In the genomic region with DNA sequence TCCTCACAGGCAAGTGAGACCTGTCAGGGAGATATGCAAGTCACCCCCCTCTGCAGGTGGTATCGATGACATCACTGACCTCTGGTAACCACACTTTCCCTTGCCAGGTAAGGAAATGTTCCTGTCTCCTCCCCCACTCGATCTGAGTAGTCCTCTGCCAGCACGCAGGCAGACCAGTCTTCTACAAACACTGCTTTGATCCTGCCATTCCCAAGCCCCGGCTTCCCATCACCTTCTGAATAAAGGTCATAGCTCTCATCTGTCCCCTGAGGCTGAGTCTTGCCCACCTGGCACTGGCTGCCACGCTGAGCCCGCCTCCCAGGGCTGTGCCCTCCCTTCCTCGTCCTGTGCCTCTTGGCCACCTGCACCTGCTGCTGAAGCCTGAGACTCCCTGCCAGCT, we compare ENCODE assay signal across 12 mouse cellular contexts. TPM values are rescaled to one million over a fixed set of nuclear protein-coding genes. Genes with fewer than 3 reads are reported as not detected.
DNase-seq lines count a peak whose midpoint lies in the region; ATAC-seq and TF ChIP-seq lines count a peak whose summit lies in the region.
"Had no signal": no experiment of that assay in that cellular context is flagged by ENCODE, and none has a peak within 500 bp of the region (broad histone marks: within the 10 kb centered on the region; RNA-seq: fewer than 3 reads in every experiment).

No protein-coding gene starts in this region.

- 33% methylated on average over 7 of the region's 7 CpGs for WGBS in heart, embryonic 14.5 days
- WGBS in heart, adult 2 months, result 46% methylated on average over 7 of the region's 7 CpGs
- 20% methylated on average over 7 of the region's 7 CpGs for WGBS in embryonic facial prominence, embryonic 10.5 days
- WGBS in kidney, postnatal 0 days, result 23% methylated on average over 7 of the region's 7 CpGs
- WGBS in forebrain, postnatal 0 days, result 34% methylated on average over 7 of the region's 7 CpGs

- 0 out of 4 replicates have a peak overlapping the region, but pooled peaks have one; percentile 18 to 60 for H3K27ac ChIP-seq in heart, embryonic 14.5 days (replicated peaks in 1 of 2; ENCODE audit: control insufficient read depth in 1 of 2, insufficient read depth in 1 of 2, low read depth in 2 of 2, low read length in 2 of 2)
- H3K27ac ChIP-seq in heart, adult 2 months, result no peak overlapping the region
- peak overlapping the region; percentile 63; the same call in 1 of the 2 replicates for H3K27ac ChIP-seq in embryonic facial prominence, embryonic 10.5 days (replicated peaks)
- peak overlapping the region; percentile 83 for H3K27ac ChIP-seq in kidney, postnatal 0 days
- H3K27ac ChIP-seq in forebrain, postnatal 0 days (ENCODE audit: low read depth, low read length), result no peak overlapping the region

- H3K9me3 ChIP-seq in heart, embryonic 14.5 days (ENCODE audit: control insufficient read depth, low read length), result no peaks in the 10 kb centered on the region
- H3K9me3 ChIP-seq in embryonic facial prominence, embryonic 10.5 days, result no peaks in the 10 kb centered on the region
- H3K9me3 ChIP-seq in kidney, postnatal 0 days (replicated peaks; ENCODE audit: low read length), result no peaks in the 10 kb centered on the region
- no peaks in the 10 kb centered on the region for H3K9me3 ChIP-seq in forebrain, postnatal 0 days (ENCODE audit: low read length)

- H3K9ac ChIP-seq in heart, embryonic 14.5 days (ENCODE audit: low read length), result no peak overlapping the region
- no peak overlapping the region for H3K9ac ChIP-seq in heart, adult 2 months (ENCODE audit: low read depth, low read length)
- no peak overlapping the region for H3K9ac ChIP-seq in kidney, postnatal 0 days (ENCODE audit: low read depth, low read length)
- H3K9ac ChIP-seq in forebrain, postnatal 0 days, result no peak overlapping the region

- no peaks in the 10 kb centered on the region for H3K27me3 ChIP-seq in heart, embryonic 14.5 days (ENCODE audit: control insufficient read depth, insufficient read depth, low read length)
- no peaks in the 10 kb centered on the region for H3K27me3 ChIP-seq in heart, adult 2 months (ENCODE audit: control insufficient read depth, insufficient read depth, low read length)
- H3K27me3 ChIP-seq in embryonic facial prominence, embryonic 10.5 days (replicated peaks; ENCODE audit: low read depth, poor library complexity, severe bottlenecking), result 0 out of 2 replicates have a peak, but pooled peaks cover 6% of the 10 kb centered on the region
- H3K27me3 ChIP-seq in kidney, postnatal 0 days (ENCODE audit: insufficient read depth, low read length), result no peaks in the 10 kb centered on the region
- no peaks in the 10 kb centered on the region for H3K27me3 ChIP-seq in forebrain, postnatal 0 days (ENCODE audit: insufficient read depth, low read length)

- no peak for ATAC-seq in heart, embryonic 14.5 days (ENCODE audit: insufficient number of reproducible peaks, insufficient read depth, low FRiP score, low read depth)
- peak; percentile 36 for ATAC-seq in kidney, postnatal 0 days (replicated peaks; ENCODE audit: low FRiP score, low read depth)
- no peak for ATAC-seq in forebrain, postnatal 0 days
- ATAC-seq: activated CD4-positive, CD25-positive, alpha-beta regulatory T cell, adult 4 months had no signal

- DNase-seq in heart, adult 2 months, result no peak
- DNase-seq in embryonic facial prominence, embryonic 10.5 days (ENCODE audit: low spot score), result no peak
- DNase-seq in kidney, postnatal 0 days (ENCODE audit: low spot score), result no peak
- peak; percentile 34 for DNase-seq in lung, postnatal 14 days
- DNase-seq in left cerebral cortex, postnatal 36 days (ENCODE audit: low spot score in 2 of 2), result no peak
- no peak for DNase-seq in spleen, postnatal 4 days (ENCODE audit: low spot score in 2 of 2)
- DNase-seq in forebrain, postnatal 0 days, result no peak
- DNase-seq: cerebellum, adult 9-10 months had no signal

- intact Hi-C loops in heart, adult 2 months (cut with DNase I), result no loop called here
- intact Hi-C loops in left cerebral cortex, postnatal 36 days (cut with DNase I), result no loop called here

- H3K4me1 ChIP-seq in heart, embryonic 14.5 days (ENCODE audit: control insufficient read depth in 2 of 2, insufficient read depth in 2 of 2, low read length in 2 of 2), result peaks cover 19 to 32% of the 10 kb centered on the region in 2 experiments
- no peaks in the 10 kb centered on the region for H3K4me1 ChIP-seq in heart, adult 2 months (ENCODE audit: control insufficient read depth, insufficient read depth, low read length)
- H3K4me1 ChIP-seq in embryonic facial prominence, embryonic 10.5 days, result peaks cover 42% of the 10 kb centered on the region
- 0 out of 2 replicates have a peak, but pooled peaks cover 6% of the 10 kb centered on the region for H3K4me1 ChIP-seq in kidney, postnatal 0 days (replicated peaks; ENCODE audit: insufficient read depth, low read length)
- no peaks in the 10 kb centered on the region for H3K4me1 ChIP-seq in forebrain, postnatal 0 days (ENCODE audit: insufficient read depth)

- no peak overlapping the region for H3K4me2 ChIP-seq in heart, embryonic 14.5 days (ENCODE audit: low read length)
- H3K4me2 ChIP-seq in kidney, postnatal 0 days (ENCODE audit: low read length), result no peak overlapping the region
- no peak overlapping the region for H3K4me2 ChIP-seq in forebrain, postnatal 0 days (ENCODE audit: low read depth)

- no peak overlapping the region for H3K4me3 ChIP-seq in heart, embryonic 14.5 days (ENCODE audit: control insufficient read depth in 1 of 2, insufficient read depth in 1 of 2, low read depth in 1 of 2, low read length in 2 of 2)
- H3K4me3 ChIP-seq in heart, adult 2 months, result no peak overlapping the region
- H3K4me3 ChIP-seq in embryonic facial prominence, embryonic 10.5 days, result no peak overlapping the region
- H3K4me3 ChIP-seq in kidney, postnatal 0 days (replicated peaks; ENCODE audit: low read depth, low read length), result no peak overlapping the region
- no peak overlapping the region for H3K4me3 ChIP-seq in forebrain, postnatal 0 days (ENCODE audit: low read depth, low read length)
- H3K4me3 ChIP-seq: megakaryocyte, embryonic 14.5 days had no signal

- no peaks in the 10 kb centered on the region for H3K79me2 ChIP-seq in heart, adult 2 months (replicated peaks; ENCODE audit: control insufficient read depth, insufficient read depth, low read length)

- TF ChIP-seq CTCF in heart, adult 2 months (IDR thresholded peaks at IDR 0.05), result no peak
- TF ChIP-seq CTCF in kidney, postnatal 0 days (IDR thresholded peaks at IDR 0.05; ENCODE audit: low read depth), result no peak
- no peak for TF ChIP-seq CTCF in forebrain, postnatal 0 days (IDR thresholded peaks at IDR 0.05; ENCODE audit: low read depth)

- TF ChIP-seq POLR2A in heart, adult 2 months (IDR thresholded peaks at IDR 0.05; ENCODE audit: insufficient read depth, low read depth, low read length), result no peak

- no peaks in the 10 kb centered on the region for H3K36me3 ChIP-seq in heart, embryonic 14.5 days (ENCODE audit: control insufficient read depth, insufficient read depth, low read length)
- no peaks in the 10 kb centered on the region for H3K36me3 ChIP-seq in heart, adult 2 months (ENCODE audit: control insufficient read depth, insufficient read depth, low read length)
- H3K36me3 ChIP-seq in embryonic facial prominence, embryonic 10.5 days (replicated peaks), result no peaks in the 10 kb centered on the region
- no peaks in the 10 kb centered on the region for H3K36me3 ChIP-seq in kidney, postnatal 0 days (ENCODE audit: insufficient read depth, low read length)
- H3K36me3 ChIP-seq in forebrain, postnatal 0 days (ENCODE audit: insufficient read depth), result no peaks in the 10 kb centered on the region

- no peak for TF ChIP-seq EP300 in heart, adult 2 months (IDR thresholded peaks at IDR 0.05; ENCODE audit: insufficient read depth, low read depth, low read length)

RNA-seq across cellular contexts. Expression of a gene that starts 11.2 kb away (rescaled TPM):
- 15.4 and 20.6 TPM in 2 replicates for polyA plus RNA-seq in heart, embryonic 14.5 days (2014; fragmentation: Nextera tagmentation; extraction: Ambion mirVana)
- 1 to 10 TPM; 2.6 to 2.7 TPM for total RNA-seq in heart, adult 2 months (2021)
- polyA plus RNA-seq in heart, adult 2 months (2012; rRNA removed), result 2.7 and 6.7 TPM in 2 replicates
- 95.2 and 101 TPM in 2 replicates for polyA plus RNA-seq in embryonic facial prominence, embryonic 10.5 days (2016; fragmentation: Nextera tagmentation; extraction: Ambion mirVana)
- polyA plus RNA-seq in kidney, postnatal 0 days (2015; fragmentation: Nextera tagmentation; extraction: Ambion mirVana), result 252 and 256 TPM in 2 replicates
- under 1 TPM in 1 of 2 experiments, not detected in 1; 0.22 TPM for total RNA-seq in left cerebral cortex, postnatal 36 days (2021)
- total RNA-seq in forebrain, postnatal 0 days (2014; rRNA removed), result 3.4 and 4.3 TPM in 2 replicates
- polyA plus RNA-seq in forebrain, postnatal 0 days (2015; fragmentation: Nextera tagmentation; extraction: Ambion mirVana), result 7.0 and 9.5 TPM in 2 replicates
- polyA plus RNA-seq: activated CD4-positive, CD25-positive, alpha-beta regulatory T cell, adult 4 months had no signal

RNA-seq across cellular contexts. Expression of a gene that starts 12.5 kb away (rescaled TPM):
- 8.6 and 11.9 TPM in 2 replicates for polyA plus RNA-seq in heart, embryonic 14.5 days (2014; fragmentation: Nextera tagmentation; extraction: Ambion mirVana)
- total RNA-seq in heart, adult 2 months (2021), result 1 to 10 TPM; 1.7 TPM
- polyA plus RNA-seq in heart, adult 2 months (2012; rRNA removed), result 2.3 and 9.8 TPM in 2 replicates
- 86.3 and 91.9 TPM in 2 replicates for polyA plus RNA-seq in embryonic facial prominence, embryonic 10.5 days (2016; fragmentation: Nextera tagmentation; extraction: Ambion mirVana)
- 305 and 333 TPM in 2 replicates for polyA plus RNA-seq in kidney, postnatal 0 days (2015; fragmentation: Nextera tagmentation; extraction: Ambion mirVana)
- total RNA-seq in left cerebral cortex, postnatal 36 days (2021), result not detected
- total RNA-seq in forebrain, postnatal 0 days (2014; rRNA removed), result 1.5 and 2.2 TPM in 2 replicates
- 3.1 and 3.9 TPM in 2 replicates for polyA plus RNA-seq in forebrain, postnatal 0 days (2015; fragmentation: Nextera tagmentation; extraction: Ambion mirVana)
- total RNA-seq: neutrophil, adult 5-6 weeks had no signal
- polyA plus RNA-seq: activated CD4-positive, CD25-positive, alpha-beta regulatory T cell, adult 4 months had no signal

RNA-seq across cellular contexts. Expression of a gene that starts 56.8 kb away (rescaled TPM):
- polyA plus RNA-seq in heart, embryonic 14.5 days (2014; fragmentation: Nextera tagmentation; extraction: Ambion mirVana), result 70.8 and 78.0 TPM in 2 replicates
- total RNA-seq in heart, adult 2 months (2021), result 100 to 1,000 TPM; 138 to 177 TPM
- polyA plus RNA-seq in heart, adult 2 months (2012; rRNA removed), result 50.7 and 87.9 TPM in 2 replicates
- polyA plus RNA-seq in embryonic facial prominence, embryonic 10.5 days (2016; fragmentation: Nextera tagmentation; extraction: Ambion mirVana), result 133 and 136 TPM in 2 replicates
- 96.1 and 102 TPM in 2 replicates for polyA plus RNA-seq in kidney, postnatal 0 days (2015; fragmentation: Nextera tagmentation; extraction: Ambion mirVana)
- 100 to 1,000 TPM; 157 to 165 TPM for total RNA-seq in left cerebral cortex, postnatal 36 days (2021)
- 187 and 194 TPM in 2 replicates for total RNA-seq in forebrain, postnatal 0 days (2014; rRNA removed)
- polyA plus RNA-seq in forebrain, postnatal 0 days (2015; fragmentation: Nextera tagmentation; extraction: Ambion mirVana), result 69.7 and 72.8 TPM in 2 replicates

Comparison
In these comparisons a context has a peak if more than half of its experiments do, and no peak if none do; other contexts are left out.
1. H3K27ac ChIP-seq: peak in heart, embryonic 14.5 days (2 of 2), embryonic facial prominence, embryonic 10.5 days (single experiment) and kidney, postnatal 0 days (single experiment); none in heart, adult 2 months (single experiment) and forebrain, postnatal 0 days (single experiment).